Mouse (Mus musculus) MEL (cell line): ENCODE data around the gene 1700001C02Rik.

Experiments used
- CTCF ChIP-seq, 3 experiments: IDR thresholded peaks in 2 of 3; conservative IDR thresholded peaks in 1 of 3; 2 replicates each; pipeline ENCODE4 v1.5.1; 2011 to 2012; ENCODE audit warnings: low read length in 3 of 3, low read depth in 2 of 3, mild to moderate bottlenecking in 2 of 3, improper control_type of control experiment in 1 of 3, inconsistent platforms in 1 of 3, mixed read lengths in 1 of 3, moderate library complexity in 1 of 3; ENCODE audit not compliant: control insufficient read depth in 1 of 3, insufficient read depth in 1 of 3, poor library complexity in 1 of 3, severe bottlenecking in 1 of 3
- POLR2A ChIP-seq, 2 experiments: IDR thresholded peaks; 2 replicates each; pipeline ENCODE4 v1.6.1; 2011 to 2012; ENCODE audit warnings: low read length in 2 of 2, mild to moderate bottlenecking in 2 of 2, control low read depth in 1 of 2, improper control_type of control experiment in 1 of 2, low read depth in 1 of 2, moderate library complexity in 1 of 2; ENCODE audit not compliant: control insufficient read depth in 1 of 2, insufficient read depth in 1 of 2, poor library complexity in 1 of 2
- POLR2AphosphoS5 ChIP-seq: IDR thresholded peaks from 2 replicates; pipeline ENCODE4 v1.6.1; 2012; ENCODE audit warnings: low read depth, borderline replicate concordance, mild to moderate bottlenecking, inconsistent platforms, low read length, moderate library complexity, mixed read lengths
- TBP ChIP-seq: IDR thresholded peaks from 2 replicates; pipeline ENCODE4 v1.8.0; 2011; ENCODE audit warnings: low read depth, low read length, improper control_type of control experiment
- ZKSCAN1 ChIP-seq: IDR thresholded peaks from 2 replicates; pipeline ENCODE4 v1.6.1; 2012; ENCODE audit warnings: low read depth, mild to moderate bottlenecking, inconsistent platforms, low read length, improper control_type of control experiment, moderate library complexity
- ZMIZ1 ChIP-seq: IDR thresholded peaks from 2 replicates; pipeline ENCODE4 v1.6.1; 2012; ENCODE audit warnings: low read depth, mild to moderate bottlenecking, inconsistent platforms, low read length, improper control_type of control experiment, moderate library complexity
- ZNF384 ChIP-seq: IDR thresholded peaks from 2 replicates; pipeline ENCODE4 v1.6.1; 2012; ENCODE audit warnings: low read depth, mild to moderate bottlenecking, inconsistent platforms, low read length, improper control_type of control experiment

DNA sequence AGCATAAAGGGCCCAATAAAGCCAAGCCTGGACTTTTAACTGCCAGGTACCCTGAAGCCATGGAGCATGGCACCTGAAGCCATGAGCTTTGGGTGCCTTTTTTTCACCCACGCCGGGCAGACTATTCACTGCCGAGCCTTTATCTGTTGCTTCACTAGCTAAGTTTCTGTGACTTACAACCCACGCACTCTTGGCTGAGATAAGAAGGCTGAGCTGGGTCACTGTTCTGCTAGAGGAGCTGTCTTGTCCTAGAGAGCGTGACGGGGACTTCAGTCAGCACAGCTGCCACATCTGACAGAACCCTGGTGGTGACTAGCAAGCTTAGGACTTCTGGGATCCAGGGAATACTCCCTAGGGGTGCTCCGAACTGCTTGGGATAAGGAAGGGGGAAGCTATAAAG is 27.9 kb downstream of the 1700001C02Rik start:
- no peak for TF ChIP-seq ZKSCAN1
- no peak for TF ChIP-seq POLR2AphosphoS5
- no peak for TF ChIP-seq CTCF (IDR thresholded peaks at IDR 0.05 in 2 of 3, conservative IDR thresholded peaks at IDR 0.05 in 1 of 3; ENCODE audit: control insufficient read depth in 1 of 3, insufficient read depth in 1 of 3, low read depth in 2 of 3, low read length in 3 of 3, poor library complexity in 1 of 3, severe bottlenecking in 1 of 3)
- no peak for TF ChIP-seq POLR2A (IDR thresholded peaks at IDR 0.05; ENCODE audit: control insufficient read depth in 1 of 2, insufficient read depth in 1 of 2, low read depth in 1 of 2, low read length in 2 of 2, poor library complexity in 1 of 2)
- TF ChIP-seq TBP: no peak
- no peak for TF ChIP-seq ZNF384
- no peak for TF ChIP-seq ZMIZ1
